Mouse (Mus musculus) erythroblast, embryonic 14.5 days (primary cell): Measurements from ENCODE around the gene Fgf7. TPM values are rescaled to one million over a fixed set of nuclear protein-coding genes. Genes with fewer than 3 reads are reported as not detected.

ENCODE experiments used
- H3K27me3 ChIP-seq: 2 replicates; pipeline ENCODE4 v1.6.1; 2012; ENCODE audit warnings: inconsistent platforms; ENCODE audit not compliant: control insufficient read depth
- H3K36me3 ChIP-seq: 2 replicates; pipeline ENCODE4 v1.6.1; 2012; ENCODE audit warnings: mild to moderate bottlenecking, inconsistent platforms; ENCODE audit not compliant: control insufficient read depth
- H3K4me1 ChIP-seq: 2 replicates; pipeline ENCODE4 v1.6.1; 2012; ENCODE audit warnings: inconsistent platforms; ENCODE audit not compliant: control insufficient read depth
- H3K4me3 ChIP-seq: replicated peaks from 2 replicates; pipeline ENCODE3; 2012; ENCODE audit warnings: moderate library complexity, mild to moderate bottlenecking, inconsistent platforms
- H3K9me3 ChIP-seq: 2 replicates; pipeline ENCODE4 v1.6.1; 2012; ENCODE audit warnings: low read length, inconsistent platforms, mixed read lengths; ENCODE audit not compliant: control insufficient read depth
- GATA1 ChIP-seq: IDR thresholded peaks from 2 replicates; pipeline ENCODE4 v1.6.1; 2012; ENCODE audit warnings: low read length, inconsistent platforms, mixed read lengths
- TAL1 ChIP-seq: IDR thresholded peaks from 3 replicates; pipeline ENCODE4 v1.6.1; 2012; ENCODE audit warnings: low read length, inconsistent platforms, mixed read lengths
- polyA plus RNA-seq: library from polyadenylated mRNA; stranded (reverse); fragments of >175 nt; gene quantifications from 2 replicates; pipeline ENCODE4 v1.2.3, GENCODE M21; 2012

Gene Fgf7
- polyA plus RNA-seq, 1 experiment = not detected

DNA sequence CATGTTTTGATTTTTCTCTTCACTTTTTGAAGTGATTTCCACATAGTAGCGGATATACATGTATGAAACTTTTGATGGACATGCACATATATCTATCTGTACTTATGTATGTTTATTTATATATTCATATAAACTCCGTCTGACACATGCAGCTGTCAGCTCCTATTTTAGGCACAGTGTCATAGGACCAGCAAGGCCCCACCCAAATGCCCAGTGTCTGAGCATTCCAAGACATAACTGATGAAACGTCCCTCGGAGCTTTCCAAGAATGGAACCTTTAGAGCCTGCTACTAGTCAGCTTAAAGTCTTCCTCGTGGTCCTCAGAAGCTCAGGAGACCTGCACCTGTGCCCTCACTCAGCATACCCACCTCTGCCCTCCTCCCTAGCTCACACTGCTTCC, 19.2 kb downstream of the Fgf7 start:
- TF ChIP-seq TAL1 (no peak), GATA1 (no peak)
- no peak overlapping the region for H3K4me3 ChIP-seq
- no peaks in the 10 kb centered on the region for H3K27me3 ChIP-seq
- no peaks in the 10 kb centered on the region for H3K9me3 ChIP-seq
- no peaks in the 10 kb centered on the region for H3K36me3 ChIP-seq
- no peaks in the 10 kb centered on the region for H3K4me1 ChIP-seq

DNA sequence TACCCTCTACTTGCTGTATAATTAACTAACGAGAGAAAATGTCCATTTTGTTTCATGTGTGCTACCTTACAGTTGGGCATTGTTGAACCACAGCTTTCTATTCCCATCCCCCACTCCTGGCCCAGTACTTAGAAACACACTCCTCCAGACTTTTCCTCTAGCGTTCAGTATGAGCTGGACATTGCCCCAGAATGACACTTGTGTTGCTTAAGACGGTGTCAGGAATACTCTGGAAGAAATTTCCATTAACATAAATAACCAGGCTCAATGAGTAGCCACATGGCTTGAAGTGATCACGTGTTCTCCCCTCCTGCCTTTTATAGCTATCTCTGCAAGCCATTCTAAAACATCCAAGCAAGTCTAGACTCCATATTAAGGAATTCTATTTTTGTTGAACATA, 26.1 kb downstream of the Fgf7 start:
- no peaks in the 10 kb centered on the region for H3K9me3 ChIP-seq
- H3K36me3 ChIP-seq = no peaks in the 10 kb centered on the region
- H3K4me1 ChIP-seq = no peaks in the 10 kb centered on the region
- H3K27me3 ChIP-seq = no peaks in the 10 kb centered on the region
- TF ChIP-seq GATA1 (no peak), TAL1 (no peak)
- no peak overlapping the region for H3K4me3 ChIP-seq

DNA sequence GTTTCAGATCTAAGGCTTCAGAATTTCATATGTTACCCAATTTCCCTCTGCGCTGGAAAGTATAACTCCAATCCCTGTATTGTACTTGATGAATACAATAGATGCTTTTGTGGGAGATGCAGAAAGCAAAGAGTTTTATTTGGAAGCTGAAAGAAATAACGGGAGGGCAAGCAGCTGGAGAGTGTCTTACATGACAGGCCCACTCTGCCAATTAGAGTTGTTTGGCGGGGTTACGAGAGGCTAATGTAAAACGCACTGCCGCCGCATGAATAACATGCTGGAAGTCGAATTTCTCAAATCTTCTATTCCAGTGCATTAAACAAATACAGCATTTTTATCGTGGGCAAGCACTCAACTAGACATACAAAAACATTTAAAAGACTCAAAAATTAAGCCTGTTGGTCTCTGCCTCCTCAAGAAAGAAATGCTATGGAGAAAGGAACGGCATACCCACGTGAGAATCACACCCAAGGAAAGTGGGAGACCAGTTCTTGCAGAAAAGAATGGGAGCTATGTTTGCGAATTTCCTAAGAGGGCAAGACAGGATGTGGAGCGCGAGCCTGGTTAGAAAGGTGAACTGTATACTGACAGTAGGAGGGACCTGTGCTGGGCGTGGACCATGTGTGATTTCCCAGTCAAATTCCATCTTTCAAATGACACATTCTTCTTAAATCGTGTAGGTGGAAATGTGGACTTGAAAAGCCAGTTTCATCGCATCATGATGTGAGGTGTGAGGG, 26.7 kb downstream of the Fgf7 start:
- H3K4me3 ChIP-seq = no peak overlapping the region
- no peak for TF ChIP-seq GATA1
- TF ChIP-seq TAL1 = no peak

DNA sequence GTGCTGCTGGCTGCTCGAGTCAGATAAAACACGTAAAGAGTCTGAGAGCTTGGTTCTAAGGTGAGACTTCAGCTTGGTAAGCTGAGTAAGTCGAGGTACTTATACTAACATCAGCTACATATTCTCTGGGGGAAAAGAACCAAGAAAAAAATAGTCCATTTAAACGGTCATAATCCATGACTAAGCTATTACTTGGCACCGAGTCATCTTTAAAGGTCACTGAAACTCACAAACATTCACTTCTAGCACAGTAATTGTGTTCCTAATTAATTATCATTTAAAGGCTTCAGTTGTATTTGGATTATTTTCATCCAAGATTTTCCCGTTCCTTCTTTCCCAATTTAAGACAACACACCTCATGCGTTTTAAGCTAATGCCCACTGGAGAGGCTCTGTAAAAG, 28.4 kb downstream of the Fgf7 start:
- no peaks in the 10 kb centered on the region for H3K36me3 ChIP-seq
- no peaks in the 10 kb centered on the region for H3K9me3 ChIP-seq

More for the DNA sequence above, 26.7 kb downstream of the Fgf7 start:
- Histone ChIP-seq H3K4me1 (no peaks in the 10 kb centered on the region), H3K27me3 (no peaks in the 10 kb centered on the region), H3K36me3 (no peaks in the 10 kb centered on the region), H3K9me3 (no peaks in the 10 kb centered on the region)

DNA sequence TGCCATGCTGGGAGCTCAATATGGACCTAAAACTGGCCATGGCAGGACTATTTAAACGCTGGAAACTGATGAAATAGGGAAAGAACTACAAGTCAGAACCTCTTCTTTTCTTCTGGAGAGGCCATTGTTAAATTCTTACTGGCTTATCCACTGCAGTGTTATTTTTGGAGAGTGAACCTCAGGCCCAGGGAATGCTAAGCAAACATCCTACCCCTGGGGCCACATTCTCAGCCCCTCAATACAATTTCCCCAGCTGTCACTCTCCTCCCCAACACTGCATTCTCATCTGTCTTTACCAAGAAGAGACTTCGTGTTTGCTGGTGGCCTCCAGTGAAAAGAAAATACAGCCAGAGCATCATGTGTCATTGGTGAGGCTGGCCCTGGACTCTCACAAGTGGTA, 30.4 kb downstream of the Fgf7 start:
- Histone ChIP-seq H3K9me3 (no peaks in the 10 kb centered on the region), H3K4me1 (no peaks in the 10 kb centered on the region), H3K4me3 (no peak overlapping the region), H3K27me3 (no peaks in the 10 kb centered on the region), H3K36me3 (no peaks in the 10 kb centered on the region)
- TF ChIP-seq GATA1 = no peak
- no peak for TF ChIP-seq TAL1

More for the DNA sequence above, 28.4 kb downstream of the Fgf7 start:
- no peak for TF ChIP-seq TAL1
- no peak for TF ChIP-seq GATA1
- no peak overlapping the region for H3K4me3 ChIP-seq
- no peaks in the 10 kb centered on the region for H3K27me3 ChIP-seq
- no peaks in the 10 kb centered on the region for H3K4me1 ChIP-seq

DNA sequence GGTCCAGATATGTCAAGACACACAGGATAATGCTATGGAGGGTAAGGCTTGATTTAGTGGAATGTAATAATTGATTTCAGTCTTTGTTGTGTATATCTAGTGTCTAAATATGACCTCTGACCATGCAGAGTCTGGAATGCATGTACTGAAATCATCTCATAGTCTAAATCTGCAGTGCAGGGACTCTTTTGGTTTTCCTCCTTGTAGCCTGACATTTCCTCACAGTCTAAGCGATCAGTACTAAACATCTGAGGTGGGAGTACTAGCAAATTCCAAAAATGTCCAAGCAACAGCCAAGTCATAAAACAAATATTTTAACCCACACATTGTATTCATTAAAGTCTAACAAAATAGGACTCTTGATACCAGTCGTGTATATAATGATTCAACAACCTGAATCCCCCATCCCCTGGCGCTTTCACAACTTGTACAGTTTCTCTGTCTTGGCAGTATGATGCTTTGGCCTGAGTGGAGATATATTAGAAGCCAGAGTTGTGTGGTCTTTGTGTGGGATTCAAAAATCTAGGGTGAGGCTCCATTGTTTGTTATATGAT, 30.9 kb downstream of the Fgf7 start:
- H3K9me3 ChIP-seq = no peaks in the 10 kb centered on the region
- TF ChIP-seq GATA1 = no peak
- no peak for TF ChIP-seq TAL1
- no peaks in the 10 kb centered on the region for H3K4me1 ChIP-seq
- no peaks in the 10 kb centered on the region for H3K27me3 ChIP-seq
- no peaks in the 10 kb centered on the region for H3K36me3 ChIP-seq
- no peak overlapping the region for H3K4me3 ChIP-seq

DNA sequence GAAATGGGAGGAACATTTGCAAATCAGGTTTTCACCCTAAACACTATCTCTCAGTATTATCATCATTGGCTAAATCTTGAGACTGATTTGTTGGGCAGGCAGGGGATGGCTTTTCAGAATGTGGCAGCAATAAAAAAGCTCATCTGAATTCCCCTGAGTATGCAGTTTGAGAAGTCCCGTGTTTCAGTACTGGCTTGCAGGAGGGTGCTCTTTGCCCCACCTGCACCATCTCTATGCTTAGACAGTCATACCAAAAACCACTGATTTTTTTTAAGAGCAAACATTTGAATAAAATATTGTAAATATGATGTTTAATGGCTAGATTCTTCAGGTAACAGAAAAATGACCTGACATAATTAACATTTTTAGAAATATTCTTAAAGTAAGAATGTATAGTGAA, 35.3 kb downstream of the Fgf7 start:
- no peak overlapping the region for H3K4me3 ChIP-seq
- H3K9me3 ChIP-seq = no peaks in the 10 kb centered on the region
- no peaks in the 10 kb centered on the region for H3K4me1 ChIP-seq
- no peaks in the 10 kb centered on the region for H3K36me3 ChIP-seq
- no peaks in the 10 kb centered on the region for H3K27me3 ChIP-seq
- TF ChIP-seq GATA1 (no peak), TAL1 (no peak)

DNA sequence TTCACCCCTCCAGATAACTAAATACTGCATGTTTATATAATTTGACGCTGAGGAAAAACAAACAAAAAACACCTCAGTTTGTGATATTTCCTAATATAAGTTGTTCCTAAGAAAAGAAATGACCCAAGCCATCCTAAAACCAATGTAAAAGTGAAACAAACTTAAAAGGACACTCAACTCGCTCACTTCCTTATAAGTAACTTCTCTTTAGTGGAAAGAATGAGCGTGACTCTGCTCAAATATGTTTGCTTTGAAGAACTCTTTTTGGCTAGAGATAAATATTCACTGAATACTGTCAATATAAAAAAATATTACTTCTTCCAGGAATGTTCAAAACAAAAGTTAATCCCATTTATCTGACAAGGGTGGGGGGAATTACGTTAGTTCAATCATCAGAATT, 39.3 kb downstream of the Fgf7 start:
- Histone ChIP-seq H3K9me3 (no peaks in the 10 kb centered on the region), H3K27me3 (no peaks in the 10 kb centered on the region), H3K4me3 (no peak overlapping the region), H3K4me1 (no peaks in the 10 kb centered on the region), H3K36me3 (no peaks in the 10 kb centered on the region)
- TF ChIP-seq GATA1 (no peak), TAL1 (no peak)

DNA sequence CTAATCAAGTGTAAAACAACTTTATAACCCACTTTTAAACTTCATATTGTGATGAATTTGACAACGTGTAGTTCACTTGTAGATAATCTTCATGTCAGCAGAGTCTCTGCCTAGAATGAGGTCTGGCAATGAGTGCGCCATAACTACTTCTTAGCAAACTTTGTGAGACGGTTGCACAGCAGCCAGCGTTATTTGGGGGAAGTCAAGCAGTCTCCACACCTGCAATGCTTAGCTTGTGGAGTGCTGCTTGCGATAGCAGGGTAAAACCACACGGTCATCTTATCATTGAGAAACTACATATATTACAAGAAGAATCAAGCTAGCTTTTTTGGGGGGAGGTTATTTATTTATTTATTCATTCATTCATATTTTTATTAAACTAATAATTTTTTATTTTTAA, 42.0 kb downstream of the Fgf7 start:
- H3K4me1 ChIP-seq = no peaks in the 10 kb centered on the region
- H3K4me3 ChIP-seq = no peak overlapping the region
- no peaks in the 10 kb centered on the region for H3K36me3 ChIP-seq
- no peaks in the 10 kb centered on the region for H3K9me3 ChIP-seq
- TF ChIP-seq GATA1 (no peak), TAL1 (no peak)
- no peaks in the 10 kb centered on the region for H3K27me3 ChIP-seq
